Mouse (Mus musculus) Patski (cell line): ENCODE data around the gene Trim60. TPM values are rescaled to one million over a fixed set of nuclear protein-coding genes. Genes with fewer than 3 reads are reported as not detected.

Source experiments
- ATAC-seq: fragments of 100-300 bp; one replicate; pipeline ENCODE4 v1.8.0; 2021
- CTCF ChIA-PET: fragments of 350-600 bp; sonication (Branson Sonifier 250); formaldehyde crosslinking; loops from one replicate; lab custom pipeline; 2022; ENCODE audit warnings: inconsistent platforms; lab: Charles Lee
- POLR2A ChIA-PET: fragments of 350-600 bp; sonication (Branson Sonifier 250); formaldehyde crosslinking; loops from one replicate; lab custom pipeline; 2022; ENCODE audit warnings: antibody characterized with exemption, inconsistent platforms; lab: Charles Lee
- DNase-seq: peaks from one replicate; pipeline ENCODE4 v3.0.0-alpha.2; 2011; ENCODE audit warnings: low read depth, low spot score
- H3K27me3 ChIP-seq: fragments of 371-371 bp; one replicate; pipeline ENCODE4 v1.5.1; 2021
- CTCF ChIP-seq: fragments of 100-300 bp; IDR thresholded peaks from one replicate; pipeline ENCODE4 v1.5.1; 2021
- in situ Hi-C: fragments of 300-500 bp; cut with MboI; formaldehyde crosslinking; loops from 3 replicates; pipeline ENCODE4 v1.11.1; 2018; ENCODE audit warnings: low pct_unique_long_range_greater_than_20kb, mixed read lengths
- polyA plus RNA-seq: library from polyadenylated mRNA; unstranded; gene quantifications from one replicate; pipeline ENCODE4 v1.2.3, GENCODE M21; 2021

The Trim60 gene
- polyA plus RNA-seq, 1 experiment from 2014 or later = 0.35 TPM

DNA sequence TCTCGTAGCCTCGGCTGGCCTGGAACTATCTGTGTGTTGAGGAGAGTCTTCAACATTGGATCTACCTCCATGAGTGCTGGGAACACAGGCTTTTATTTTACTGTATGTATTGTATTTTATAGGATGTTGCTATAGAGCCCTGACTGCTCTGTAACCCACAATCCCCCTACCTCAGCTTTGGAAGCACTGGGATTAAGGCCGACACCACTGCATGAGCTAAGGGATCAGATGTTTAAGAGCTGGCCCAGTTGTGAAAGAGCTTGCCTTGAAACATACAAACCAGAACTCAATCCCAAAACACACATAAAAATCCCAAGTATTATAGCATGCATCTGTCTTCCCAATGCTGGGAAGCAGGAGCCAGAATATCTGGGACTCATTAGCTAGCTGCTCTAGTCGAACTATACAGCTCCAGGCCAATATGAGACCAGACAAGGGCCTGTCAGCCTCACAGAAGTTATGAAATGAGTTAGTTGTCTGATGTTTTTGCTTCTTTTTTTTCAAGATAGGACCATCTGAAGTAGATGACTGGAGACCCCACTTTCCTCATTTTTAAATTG is 19.5 kb downstream of the Trim60 start:
- TF ChIP-seq CTCF = no peak
- H3K27me3 ChIP-seq = peaks cover 5% of the 10 kb centered on the region
- in situ Hi-C loops = no loop called here
- POLR2A ChIA-PET = interaction anchor here (0.9 kb wide), 1 partner anchor 15 kb away, joined by 3 read pairs; no protein-coding TSS in a partner anchor
- ATAC-seq (no peak), DNase-seq (no peak)
- CTCF ChIA-PET = interaction anchor here (1.0 to 1.3 kb wide), 2 partner anchors 20 to 149 kb away, joined by 3 read pairs; no protein-coding TSS in a partner anchor

GRCm38 (mm10) chr8:64987731-64988130 is 30.7 kb downstream of the Trim60 start, which contains the start of gene Trim75:
Trim75 (minus strand) TSS chr8:64987831.
- POLR2A ChIA-PET = no interaction called here
- H3K27me3 ChIP-seq = no peaks in the 10 kb centered on the region
- in situ Hi-C loops = no loop called here
- no peak for DNase-seq
- CTCF ChIA-PET = interaction anchor here (0.6 kb wide), 1 partner anchor 15 kb away, joined by 3 read pairs; no protein-coding TSS in a partner anchor
- TF ChIP-seq CTCF = no peak
- no peak for ATAC-seq

DNA sequence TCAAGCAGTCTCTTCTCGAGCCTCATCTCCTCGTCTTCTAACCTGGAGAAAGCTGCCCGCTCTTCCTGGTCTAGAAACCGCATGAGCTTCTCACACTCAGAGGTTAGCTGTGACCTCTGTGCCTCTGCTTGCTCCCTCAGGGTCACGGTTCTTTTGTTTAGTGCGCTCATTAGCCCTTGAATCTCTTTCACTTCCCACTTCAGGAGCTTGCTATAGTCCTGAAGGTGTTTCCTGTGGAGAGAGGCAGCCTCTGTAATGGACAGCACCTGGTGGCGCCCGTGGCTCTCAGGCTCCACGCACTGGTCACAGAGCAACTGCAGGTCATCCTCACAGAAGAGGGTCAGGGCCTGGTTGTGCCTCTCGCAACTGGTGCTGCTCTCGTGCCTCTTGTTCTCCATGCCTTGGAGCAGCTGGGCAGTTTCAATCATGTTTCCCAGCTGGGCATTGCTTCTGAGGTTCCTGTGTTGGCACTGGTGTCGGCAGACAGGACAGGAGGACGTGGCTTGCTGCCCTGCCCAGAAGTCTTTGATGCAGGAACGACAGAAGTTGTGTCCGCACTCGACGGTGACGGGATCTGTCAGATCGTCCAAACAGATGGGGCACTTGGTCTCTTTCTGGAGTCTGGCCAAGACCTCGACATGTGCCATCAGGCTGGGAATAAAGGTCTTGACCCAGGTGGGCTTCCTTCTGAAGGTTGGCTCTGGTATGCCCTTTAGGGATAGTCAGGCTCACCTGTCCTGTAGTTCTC is 35.1 kb downstream of the Trim60 start:
- in situ Hi-C loops = no loop called here

GRCm38 (mm10) chr8:64962836-64963235 is 55.5 kb downstream of the Trim60 start:
- ChIA-PET POLR2A (no interaction called here), CTCF (no interaction called here)
- DNase-seq = no peak
- in situ Hi-C loops = loop anchor here (25.0 kb wide), 1 partner anchor 1474 kb away; no protein-coding TSS in a partner anchor
- TF ChIP-seq CTCF = peak; percentile 44
- ATAC-seq = no peak
- no peaks in the 10 kb centered on the region for H3K27me3 ChIP-seq

More for the DNA sequence above, 35.1 kb downstream of the Trim60 start:
- ATAC-seq = no peak
- no peak for DNase-seq
- POLR2A ChIA-PET = no interaction called here
- CTCF ChIA-PET = interaction anchor here (0.8 to 1.8 kb wide), 2 partner anchors 16 to 85 kb away, joined by 3 to 4 read pairs; no protein-coding TSS in a partner anchor
- TF ChIP-seq CTCF = no peak
- no peaks in the 10 kb centered on the region for H3K27me3 ChIP-seq

GRCm38 (mm10) chr8:64959025-64959424 is 59.4 kb downstream of the Trim60 start:
- ATAC-seq = no peak
- in situ Hi-C loops = loop anchor here (25.0 kb wide), 1 partner anchor 1478 kb away; no protein-coding TSS in a partner anchor
- POLR2A ChIA-PET = no interaction called here
- no peak for DNase-seq
- no peaks in the 10 kb centered on the region for H3K27me3 ChIP-seq
- TF ChIP-seq CTCF = no peak
- CTCF ChIA-PET = no interaction called here

DNA sequence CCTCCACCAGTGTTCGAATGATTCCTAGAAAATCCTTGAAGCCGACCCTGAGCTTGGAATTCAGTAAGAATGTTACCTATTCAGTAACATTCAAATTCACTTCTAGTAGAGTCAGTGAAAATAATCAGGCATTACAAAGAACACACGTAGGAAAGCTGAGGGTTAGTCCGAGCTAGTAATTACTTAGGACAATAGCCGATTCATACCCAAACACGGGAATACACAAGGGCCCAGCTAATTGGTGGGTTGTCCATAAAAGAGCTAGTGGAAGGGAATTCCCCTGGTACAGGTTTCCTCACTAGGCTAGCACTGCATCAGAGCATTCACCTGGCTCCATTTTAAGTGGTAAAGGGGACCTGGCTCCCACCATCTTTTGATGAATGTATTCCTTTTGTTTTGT is 66.3 kb downstream of the Trim60 start:
- in situ Hi-C loops = loop anchor here (25.0 kb wide), 1 partner anchor 1485 kb away; no protein-coding TSS in a partner anchor
- POLR2A ChIA-PET = no interaction called here
- ATAC-seq = no peak

More for the DNA sequence above, 66.3 kb downstream of the Trim60 start:
- TF ChIP-seq CTCF = no peak
- H3K27me3 ChIP-seq = no peaks in the 10 kb centered on the region
- CTCF ChIA-PET = no interaction called here
- no peak for DNase-seq

Other genes starting within 250 kb of the Trim60 start
- 30.3 TPM for gene Klhl2, start 168.6 kb downstream of the Trim60 start, polyA plus RNA-seq
- gene Tmem192, start 71.4 kb downstream of the Trim60 start, polyA plus RNA-seq = 57.9 TPM
- 0.15 TPM for gene Trim75, start 30.8 kb downstream of the Trim60 start, polyA plus RNA-seq
- gene Trim61, start 61 bp downstream of the Trim60 start, polyA plus RNA-seq = 1.8 TPM
- gene Apela, start 18.8 kb upstream of the Trim60 start, polyA plus RNA-seq = 59.2 TPM
- gene Gm10663, start 56.4 kb upstream of the Trim60 start, polyA plus RNA-seq = not detected
- not detected for gene BC030870, start 111.0 kb upstream of the Trim60 start, polyA plus RNA-seq